Mouse (Mus musculus) testis, adult 10 weeks (tissue): ENCODE results near the gene Slc22a17. TPM values are rescaled to one million over a fixed set of nuclear protein-coding genes. Genes with fewer than 3 reads are reported as not detected.

Experiments used
- polyA plus RNA-seq: library from polyadenylated mRNA; stranded (reverse); fragments of 350-450 nt; fragmentation: Illumina TruSeq; extraction: RNeasy Lipid Tissue Mini Kit (QIAGEN cat#74804); gene quantifications from one replicate; pipeline ENCODE4 v1.2.3, GENCODE M21; 2014; ENCODE audit warnings: low read depth, low replicate concordance

The Slc22a17 gene
- 0.43 TPM for polyA plus RNA-seq

DNA sequence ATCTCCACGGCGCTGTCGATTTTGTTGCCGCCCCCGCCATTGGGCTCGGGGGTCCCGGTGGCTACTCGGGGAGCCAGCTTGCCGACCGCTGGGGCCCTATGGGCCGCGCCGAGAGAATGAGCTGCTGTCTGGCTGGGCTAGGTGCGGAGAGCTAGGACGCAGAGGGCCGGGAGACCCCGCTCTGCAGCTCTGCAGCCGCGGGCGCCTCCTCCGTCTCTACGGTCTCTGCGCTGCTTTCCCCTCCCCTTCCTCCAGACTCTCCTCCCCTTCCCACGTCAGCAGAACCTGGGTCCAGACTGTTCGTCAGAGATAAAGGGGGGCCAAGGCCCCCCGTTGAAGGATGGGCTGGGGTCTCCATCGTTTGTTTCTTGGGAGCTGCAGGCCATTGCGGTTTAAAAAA lies at the start of gene Slc22a17:
TSS of gene Slc22a17 (minus strand) at position 247 of the 400 bp plus-strand sequence.

GRCm38 (mm10) chr14:54935904-54936830 lies 23.2 kb upstream of the Slc22a17 start, which contains the start of gene Cmtm5:
Cmtm5 (plus strand) TSS chr14:54936261.

DNA sequence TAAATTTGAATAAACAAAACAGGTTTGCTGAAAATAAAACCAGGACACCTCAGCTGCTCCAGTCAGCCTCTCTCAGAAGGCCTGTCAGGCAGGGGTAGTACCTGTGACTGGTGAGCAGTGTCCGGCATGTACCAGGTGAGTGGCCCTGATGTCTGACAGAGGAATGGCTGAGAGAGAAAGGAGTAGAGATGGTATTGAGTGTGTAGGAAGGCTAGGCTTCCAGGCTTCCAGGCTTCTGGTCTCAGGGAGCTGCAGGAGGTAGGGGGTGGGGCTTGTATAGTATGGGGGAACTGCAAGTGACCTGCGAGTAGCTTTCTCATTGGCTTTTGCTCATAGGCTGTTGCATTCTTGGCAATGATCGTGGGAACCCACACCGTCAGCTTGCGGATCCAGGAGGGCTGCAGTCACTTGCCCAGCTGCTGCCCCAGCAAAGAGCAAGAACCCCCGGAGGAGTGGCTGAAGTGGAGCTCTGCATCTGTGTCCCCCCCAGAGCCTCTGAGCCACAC lies 19.8 kb upstream of the Slc22a17 start, which contains the start of gene Il25:
TSS of gene Il25 (plus strand) at position 51 of the 506 bp plus-strand sequence.

GRCm38 (mm10) chr14:54925349-54926342 lies 12.7 kb upstream of the Slc22a17 start, which contains the start of gene Efs:
Efs (minus strand) TSS chr14:54926126.

DNA sequence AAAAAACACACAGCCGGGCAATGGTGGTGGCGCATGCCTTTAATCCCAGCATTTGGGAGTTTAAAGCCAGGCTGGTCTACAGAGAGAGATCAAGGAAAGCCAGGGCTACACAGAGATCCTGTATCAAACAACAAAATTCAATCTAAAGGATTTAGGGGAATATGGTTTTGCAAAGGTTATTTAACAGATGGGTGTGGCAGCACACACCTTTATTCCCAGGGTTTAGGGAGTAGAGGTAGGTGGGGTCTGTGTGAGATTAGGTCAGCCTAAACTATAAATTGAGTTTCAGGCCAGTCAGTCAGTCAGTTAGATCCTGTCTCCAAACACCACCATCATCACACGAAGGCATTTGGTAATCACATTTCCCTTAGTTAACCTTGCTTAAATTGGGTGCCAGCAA lies 20.7 kb downstream of the Slc22a17 start, which contains the start of gene Pabpn1:
TSS of gene Pabpn1 (plus strand) at position 301 of the 400 bp plus-strand sequence.

GRCm38 (mm10) chr14:54883154-54884021 lies 29.5 kb downstream of the Slc22a17 start, which contains the start of the genes Bcl2l2 and Gm20521:
Bcl2l2 (plus strand) TSS chr14:54883377.
Gm20521 (plus strand) TSS chr14:54883441.

DNA sequence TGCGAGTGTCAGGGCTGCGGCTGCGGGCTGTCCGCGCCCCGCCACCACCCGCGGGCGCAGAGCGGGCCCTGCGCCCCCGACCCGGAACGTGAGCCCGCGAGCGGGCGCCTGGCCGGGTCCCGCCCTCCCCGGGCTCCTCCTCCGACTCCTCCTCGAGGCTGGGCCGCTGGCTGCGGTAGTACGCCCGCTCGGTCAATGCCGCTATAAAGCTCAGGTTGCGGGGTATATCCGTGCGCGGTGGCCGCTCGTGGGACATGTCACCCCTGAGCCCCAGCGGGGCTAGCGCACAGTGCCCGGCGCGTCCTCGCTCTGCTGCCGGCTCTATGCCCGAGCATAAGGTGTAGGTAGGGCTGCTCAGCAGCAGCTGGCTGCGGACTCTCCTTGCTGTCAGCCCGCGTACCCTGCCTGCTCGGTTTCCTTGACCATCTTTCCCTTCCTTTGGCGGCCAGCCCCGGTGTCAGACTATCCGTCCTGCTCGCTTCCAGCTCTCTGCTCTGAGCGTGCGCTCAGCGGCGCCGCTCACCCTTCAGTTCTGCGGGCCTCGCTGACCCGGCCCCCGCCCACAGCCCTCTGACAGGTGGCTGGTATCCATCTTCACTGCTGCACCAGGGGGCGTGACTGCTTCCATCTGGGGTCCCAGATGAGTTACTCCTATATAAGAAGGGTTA lies 35.8 kb downstream of the Slc22a17 start, which contains the start of gene Ppp1r3e:
TSS of gene Ppp1r3e (minus strand) at position 503 of the 668 bp plus-strand sequence.

DNA sequence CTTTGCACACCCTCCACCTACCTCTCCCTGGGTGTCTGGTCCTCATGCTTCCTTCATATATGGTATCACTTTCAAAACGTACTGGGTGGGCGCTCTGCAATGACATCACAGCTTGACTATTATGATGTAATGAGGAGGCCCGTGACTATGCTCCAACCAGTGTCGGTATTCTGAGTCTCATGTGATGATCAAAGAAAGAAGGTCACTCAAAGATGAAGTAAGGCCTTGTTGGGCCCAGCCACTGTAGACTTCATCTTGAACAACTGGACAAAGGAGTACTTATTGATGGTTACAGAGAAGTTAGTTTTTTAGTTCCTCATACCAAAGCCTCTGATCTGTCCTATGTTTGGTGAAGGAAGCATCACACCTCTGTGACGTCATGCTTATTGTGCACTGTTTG lies 42.1 kb downstream of the Slc22a17 start, which contains the start of gene Homez:
TSS of gene Homez (minus strand) at position 101 of the 400 bp plus-strand sequence.

Other genes starting within 250 kb of the Slc22a17 start
- gene 1700123O20Rik, start 226.9 kb downstream of the Slc22a17 start, polyA plus RNA-seq, result 10.9 TPM
- gene Acin1, start 226.2 kb downstream of the Slc22a17 start, polyA plus RNA-seq, result 219 TPM
- gene Gm29776, start 214.3 kb downstream of the Slc22a17 start, polyA plus RNA-seq, result not detected
- not detected for gene Cebpe, start 201.0 kb downstream of the Slc22a17 start, polyA plus RNA-seq
- 8.5 TPM for gene Slc7a8, start 131.2 kb downstream of the Slc22a17 start, polyA plus RNA-seq
- 12.4 TPM for gene Rnf212b, start 99.0 kb downstream of the Slc22a17 start, polyA plus RNA-seq
- gene Homez, start 42.2 kb downstream of the Slc22a17 start, polyA plus RNA-seq, result 65.4 TPM
- 3.7 TPM for gene Ppp1r3e, start 35.6 kb downstream of the Slc22a17 start, polyA plus RNA-seq
- gene Bcl2l2, start 29.8 kb downstream of the Slc22a17 start, polyA plus RNA-seq, result 9.3 TPM
- not detected for gene Gm20521, start 29.7 kb downstream of the Slc22a17 start, polyA plus RNA-seq
- gene Pabpn1, start 20.6 kb downstream of the Slc22a17 start, polyA plus RNA-seq, result 155 TPM
- not detected for gene Efs, start 13.0 kb upstream of the Slc22a17 start, polyA plus RNA-seq
- gene Il25, start 19.6 kb upstream of the Slc22a17 start, polyA plus RNA-seq, result not detected
- gene Cmtm5, start 23.1 kb upstream of the Slc22a17 start, polyA plus RNA-seq, result not detected
- gene Myh6, start 53.8 kb upstream of the Slc22a17 start, polyA plus RNA-seq, result 0.03 TPM
- gene Gm17428, start 63.8 kb upstream of the Slc22a17 start, polyA plus RNA-seq, result not detected
- not detected for gene Myh7, start 81.5 kb upstream of the Slc22a17 start, polyA plus RNA-seq
- 3.7 TPM for gene Ngdn, start 102.3 kb upstream of the Slc22a17 start, polyA plus RNA-seq
- gene Zfhx2, start 179.2 kb upstream of the Slc22a17 start, polyA plus RNA-seq, result 0.97 TPM
- gene Thtpa, start 181.7 kb upstream of the Slc22a17 start, polyA plus RNA-seq, result 2.9 TPM
- gene Ap1g2, start 193.5 kb upstream of the Slc22a17 start, polyA plus RNA-seq, result 0.48 TPM
- 2.7 TPM for gene Jph4, start 203.8 kb upstream of the Slc22a17 start, polyA plus RNA-seq